Mouse (Mus musculus): ENCODE results near the gene Thpo. TPM values are rescaled to one million over a fixed set of nuclear protein-coding genes. Genes with fewer than 3 reads are reported as not detected.

Gene Thpo
- under 1 TPM in 1 of 2 experiments, not detected in 1; 0.18 TPM for total RNA-seq (2021)
- long read RNA-seq, experiment 1, result 0 reads
- long read RNA-seq, experiment 2, result 0 reads

GRCm38 (mm10) chr16:20733731-20734730 is at the start of gene Thpo:
Thpo (minus strand) TSS chr16:20734511.
- DNase-seq, result no peak

- DNase-seq, result no peak
Measured at GRCm38 (mm10) chr16:20783891-20784290, 49.6 kb upstream of the Thpo start.

- no peak for DNase-seq
Measured at GRCm38 (mm10) chr16:20781101-20781630, 46.9 kb upstream of the Thpo start.

DNA sequence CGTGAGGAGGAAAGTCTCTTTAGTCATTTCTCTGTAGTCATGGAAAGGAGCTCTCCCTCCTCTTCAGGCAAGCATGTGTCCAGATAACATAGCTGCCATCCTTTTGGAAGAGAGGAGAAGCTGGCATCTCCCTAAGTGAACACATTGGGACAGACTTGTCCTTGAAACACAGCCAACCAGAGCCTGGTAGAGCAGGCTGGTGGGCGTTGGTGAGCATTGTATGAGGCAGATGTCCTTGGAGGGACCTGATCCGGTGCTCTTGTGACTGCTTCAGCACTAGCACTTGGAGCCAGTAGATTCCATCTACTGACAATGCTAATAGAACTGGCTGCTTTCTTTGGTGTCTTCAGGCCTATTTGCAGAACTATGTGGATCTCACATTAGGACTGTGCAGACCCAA is 45.5 kb upstream of the Thpo start:
- DNase-seq, result no peak

- DNase-seq, result no peak
Measured at GRCm38 (mm10) chr16:20775021-20775420, 40.7 kb upstream of the Thpo start.

- DNase-seq, result peak; percentile 27 to 68
Measured at GRCm38 (mm10) chr16:20765244-20765643, 30.9 kb upstream of the Thpo start.

DNA sequence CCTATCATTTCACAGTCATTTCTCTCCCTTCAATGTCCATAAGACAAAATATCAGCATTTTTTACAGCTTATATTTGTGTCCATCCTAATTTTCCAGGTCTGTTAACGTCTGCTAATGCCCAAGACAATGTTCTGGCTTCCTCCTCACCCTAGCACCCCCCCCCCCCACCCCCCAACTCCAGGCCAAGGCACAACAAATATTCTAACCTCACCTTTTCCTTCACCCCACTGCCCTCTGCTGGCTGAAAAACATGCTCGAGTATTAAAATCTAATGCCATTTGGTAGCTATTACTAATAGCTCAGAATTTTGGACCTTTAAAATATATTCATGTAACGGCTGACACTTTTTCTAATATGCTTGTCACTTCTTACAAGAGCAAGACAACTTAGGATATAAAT is 27.4 kb upstream of the Thpo start:
- DNase-seq, result peak; percentile 39 to 88

DNA sequence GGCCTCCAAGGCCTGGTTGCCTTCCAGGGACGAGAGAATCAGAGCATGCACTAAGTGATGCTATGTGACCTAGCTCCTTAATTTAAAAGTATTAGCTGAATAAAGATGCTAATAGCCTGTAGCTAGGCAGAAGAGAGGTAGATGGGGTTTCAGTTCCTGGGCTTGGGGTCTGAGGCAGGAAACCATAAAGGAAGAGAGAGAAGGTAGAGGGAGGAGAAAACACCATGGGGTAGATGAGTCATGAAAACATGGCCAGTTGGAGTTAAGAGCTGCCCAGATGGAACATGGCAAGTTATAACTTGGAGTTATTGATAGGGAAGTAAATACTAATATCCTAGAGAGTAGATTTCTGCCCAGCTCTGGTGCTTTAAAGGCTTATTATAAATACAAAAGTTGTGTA is 23.1 kb upstream of the Thpo start:
- no peak for DNase-seq

DNA sequence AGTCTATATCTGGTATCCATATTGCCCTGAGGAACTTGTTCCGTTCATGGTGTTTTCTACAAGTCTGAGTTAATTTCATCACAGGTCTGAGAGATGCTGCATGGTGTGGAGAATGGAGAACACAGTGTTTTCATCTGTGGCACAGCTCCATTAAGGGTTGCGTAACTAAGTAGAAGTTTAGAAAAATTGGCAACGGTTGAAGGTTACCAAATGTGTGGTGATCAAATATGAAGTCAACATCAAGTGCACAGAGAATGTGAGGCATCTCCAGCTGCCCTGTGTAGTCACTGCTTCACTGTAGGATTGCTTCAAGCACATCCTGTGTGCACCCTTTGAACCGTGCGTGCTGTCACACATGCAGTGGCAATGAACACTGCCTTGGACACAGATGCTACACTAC is 21.7 kb upstream of the Thpo start:
- DNase-seq, result peak; percentile 79 to 87

DNA sequence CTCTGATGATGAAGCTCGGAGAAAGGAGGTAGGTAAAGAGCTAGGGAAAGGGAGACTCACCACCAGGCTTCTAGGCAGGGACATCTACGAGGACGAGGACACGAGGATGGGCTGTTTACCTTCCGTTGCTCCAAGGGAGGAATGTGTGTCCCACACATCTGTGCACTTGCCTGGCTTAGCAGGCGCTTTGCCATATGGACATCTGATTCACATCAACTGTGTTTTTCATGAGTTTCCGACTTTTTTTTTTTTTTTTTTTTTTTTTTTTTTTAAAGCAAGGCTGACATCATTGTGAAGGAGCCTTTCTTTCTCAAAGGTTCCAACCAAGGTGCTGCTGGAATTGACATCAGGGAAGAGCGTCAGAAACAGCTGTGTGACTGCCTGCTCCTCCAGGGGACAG is 16.2 kb upstream of the Thpo start:
- DNase-seq, result peak; percentile 35

GRCm38 (mm10) chr16:20746641-20747040 is 12.3 kb upstream of the Thpo start:
- DNase-seq, result peak; percentile 88 to 89

DNA sequence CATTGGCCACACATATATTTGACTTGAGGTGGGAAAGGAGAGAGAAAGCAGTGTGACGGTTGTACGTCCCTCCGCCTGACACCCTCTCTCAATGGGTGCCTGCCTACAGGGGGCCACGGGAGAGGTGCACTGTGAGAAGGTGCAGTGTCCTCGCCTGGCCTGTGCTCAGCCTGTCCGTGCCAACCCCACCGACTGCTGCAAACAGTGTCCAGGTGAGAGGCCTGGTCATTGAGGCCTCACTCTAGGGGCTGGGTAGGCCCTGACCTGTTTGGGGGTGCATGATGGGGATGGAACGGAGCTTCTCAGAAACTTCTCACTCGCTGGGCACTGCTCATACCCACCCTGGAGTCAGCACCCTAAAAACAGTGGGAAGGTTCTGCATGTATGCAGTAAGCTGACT is 5.5 kb upstream of the Thpo start:
- DNase-seq, result no peak

GRCm38 (mm10) chr16:20736823-20737222 is 2.5 kb upstream of the Thpo start:
- DNase-seq, result no peak

- no peak for DNase-seq
Measured at GRCm38 (mm10) chr16:20736168-20736567, 1.9 kb upstream of the Thpo start.

DNA sequence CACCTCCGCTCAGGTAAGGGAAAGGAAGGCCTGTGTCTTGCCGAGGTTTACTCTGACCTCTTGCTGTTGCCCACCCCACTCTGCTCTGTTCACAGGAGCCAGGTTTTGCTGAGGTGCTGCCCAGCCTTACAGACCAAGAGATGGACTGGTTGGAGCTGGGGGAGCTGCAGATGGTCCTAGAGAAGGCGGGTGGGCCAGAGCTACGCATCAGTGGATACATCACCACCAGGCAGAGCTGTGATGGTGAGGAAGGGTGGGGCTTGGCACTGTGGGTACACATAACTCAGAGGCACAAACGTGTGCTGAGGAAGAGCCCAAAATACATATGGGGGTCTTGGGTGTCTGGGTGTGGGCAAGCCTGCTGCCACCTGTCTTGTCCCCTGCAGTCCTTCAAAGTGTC is 1.3 kb upstream of the Thpo start:
- DNase-seq, result no peak

- peak; percentile 72 to 75 for DNase-seq
Measured at GRCm38 (mm10) chr16:20732925-20733730, 1.2 kb downstream of the Thpo start, which contains the start of gene Chrd. Chrd (plus strand) TSS chr16:20733127.

- no peak for DNase-seq
Measured at GRCm38 (mm10) chr16:20732251-20732924, 1.9 kb downstream of the Thpo start.

DNA sequence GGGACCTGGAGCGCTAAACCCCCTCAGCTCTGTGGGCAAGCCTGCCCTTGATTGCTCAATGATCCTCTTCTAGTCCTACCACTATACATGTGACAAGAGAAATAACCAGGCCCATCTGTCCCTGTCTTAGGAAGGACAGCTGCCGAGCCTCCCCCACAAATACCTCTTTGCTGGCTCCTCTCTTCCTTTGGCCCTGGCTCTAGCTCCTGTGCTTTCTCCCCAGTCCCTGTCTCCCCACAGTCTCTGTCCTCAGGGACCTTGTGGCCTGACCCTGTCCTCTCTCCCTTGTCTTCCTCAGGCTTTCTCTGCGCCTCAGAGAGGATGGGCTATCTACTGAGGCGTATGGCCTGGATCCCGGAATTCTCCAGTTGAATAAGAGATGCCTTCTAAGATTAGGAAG is 2.6 kb downstream of the Thpo start:
- no peak for DNase-seq

GRCm38 (mm10) chr16:20730293-20730711 is 4.0 kb downstream of the Thpo start:
- no peak for DNase-seq

- DNase-seq, result peak; percentile 38 to 67
Measured at GRCm38 (mm10) chr16:20726384-20726783, 7.9 kb downstream of the Thpo start.

DNA sequence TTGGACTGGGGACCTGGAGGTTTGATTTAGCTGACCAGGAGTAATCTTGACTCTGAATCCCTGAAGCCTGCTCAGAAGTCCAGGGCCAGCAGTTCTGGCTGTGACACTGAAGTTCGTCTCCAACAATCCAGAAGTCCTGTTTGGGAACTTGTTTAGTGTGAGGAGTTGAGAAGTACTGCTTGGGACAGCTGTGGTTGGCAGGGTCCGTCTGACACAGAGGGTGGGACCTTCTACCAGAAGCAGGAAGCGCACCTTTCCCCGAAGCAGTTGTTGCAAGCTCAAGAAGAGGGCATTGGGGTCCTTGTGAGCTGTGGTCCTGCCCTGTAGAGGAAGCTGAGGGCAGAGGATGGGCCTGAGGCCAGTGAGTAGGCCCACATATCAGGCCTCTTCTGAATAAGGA is 8.6 kb downstream of the Thpo start:
- DNase-seq, result peak; percentile 25 to 29

DNA sequence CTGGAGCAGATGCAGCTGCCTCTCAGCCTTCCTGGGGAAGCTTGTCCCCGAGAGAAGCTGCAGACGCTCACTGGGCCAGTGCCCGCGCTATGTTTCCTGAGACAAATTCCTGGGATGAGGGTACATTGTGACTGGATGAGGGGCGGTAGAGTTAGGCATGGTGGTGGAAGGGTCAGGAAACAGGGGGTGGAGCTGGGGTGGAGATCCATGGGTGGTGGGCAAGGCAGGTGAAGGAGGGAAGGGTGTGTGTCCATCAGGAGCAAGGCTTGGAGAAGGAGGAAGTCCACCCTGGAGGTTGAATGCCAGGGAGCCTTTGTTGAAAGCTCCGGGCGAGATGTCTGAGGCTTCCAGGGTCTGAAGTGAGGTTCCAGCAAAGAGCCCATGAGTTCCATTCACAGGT is 9.0 kb downstream of the Thpo start:
- no peak for DNase-seq
